Mouse (Mus musculus): Measurements from ENCODE around the gene Trip4. TPM values are rescaled to one million over a fixed set of nuclear protein-coding genes. Genes with fewer than 3 reads are reported as not detected.

The Trip4 gene
- 31.5 and 35.5 TPM in 2 replicates for polyA plus RNA-seq (2015; fragmentation: Nextera tagmentation; extraction: Ambion mirVana)

- H3K36me3 ChIP-seq, result 0 out of 2 replicates have a peak, but pooled peaks cover 4% of the 10 kb centered on the region
- peak; percentile 99 for ATAC-seq (ENCODE audit: low read depth)
- WGBS, result under 1% methylated on average over 38 of the region's 38 CpGs
Observed at GRCm38 (mm10) chr9:65908394-65909300, at the start of gene Trip4, which contains the start of gene Csnk1g1. Gene Trip4 (minus strand): TSS chr9:65908794. Gene Csnk1g1 (plus strand): TSS chr9:65908924.

DNA sequence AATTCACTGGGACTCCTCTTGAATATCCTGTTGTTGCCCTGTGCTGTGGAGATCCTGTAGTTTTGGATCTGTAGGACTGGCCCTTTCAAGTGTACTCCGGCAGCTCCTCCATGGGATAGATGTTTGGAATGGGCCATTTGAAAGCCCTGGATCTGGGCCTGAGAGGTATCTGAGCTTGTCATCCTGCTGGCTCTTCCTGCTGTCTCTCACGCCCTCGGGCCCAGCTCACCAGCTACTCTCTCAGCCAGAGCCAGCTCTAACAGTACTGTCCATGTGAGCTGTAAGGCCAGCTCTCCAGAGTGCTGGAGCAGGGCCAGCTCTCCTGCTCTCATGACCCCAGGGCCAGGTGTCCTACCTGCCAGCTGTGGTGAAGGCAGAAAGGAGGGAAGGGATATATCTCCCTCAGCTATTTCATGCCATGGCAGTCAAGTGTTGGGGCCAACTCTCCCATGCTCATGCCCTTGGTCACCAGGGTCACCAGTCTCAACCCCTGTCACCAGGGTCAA, 42.5 kb upstream of the Trip4 start:
- H3K4me3 ChIP-seq, result no peak overlapping the region
- no peaks in the 10 kb centered on the region for H3K27me3 ChIP-seq
- 89% methylated on average over 3 of the region's 3 CpGs for WGBS
- ATAC-seq (ENCODE audit: low read depth), result no peak
- no peak overlapping the region for H3K27ac ChIP-seq (replicated peaks)
- no peak overlapping the region for H3K9ac ChIP-seq
- no peaks in the 10 kb centered on the region for H3K4me1 ChIP-seq (replicated peaks)
- 0 out of 2 replicates have a peak, but pooled peaks cover 4% of the 10 kb centered on the region for H3K36me3 ChIP-seq
- no peak overlapping the region for H3K4me2 ChIP-seq
- H3K9me3 ChIP-seq, result no peaks in the 10 kb centered on the region

More at GRCm38 (mm10) chr9:65908394-65909300, at the start of gene Trip4, which contains the start of gene Csnk1g1:
- H3K27ac ChIP-seq (replicated peaks), result peak within 1 kb of the TSS; percentile 90
- H3K4me2 ChIP-seq, result peak within 1 kb of the TSS; percentile 89
- no peaks in the 10 kb centered on the region for H3K27me3 ChIP-seq
- H3K4me3 ChIP-seq, result peak within 1 kb of the TSS; percentile 84
- H3K9me3 ChIP-seq, result no peaks in the 10 kb centered on the region
- peak within 1 kb of the TSS; percentile 87 for H3K9ac ChIP-seq
- peaks cover 19% of the 10 kb centered on the region for H3K4me1 ChIP-seq (replicated peaks)

- Histone ChIP-seq H3K9me3 (no peaks in the 10 kb centered on the region), H3K4me1 (replicated peaks) (no peaks in the 10 kb centered on the region), H3K27me3 (no peaks in the 10 kb centered on the region), H3K9ac (no peak overlapping the region), H3K4me2 (no peak overlapping the region), H3K4me3 (no peak overlapping the region), H3K27ac (replicated peaks) (no peak overlapping the region), H3K36me3 (no peaks in the 10 kb centered on the region)
- ATAC-seq (ENCODE audit: low read depth), result no peak
- WGBS, result 80% methylated on average over 2 of the region's 2 CpGs
Observed at GRCm38 (mm10) chr9:65937566-65937965, 29.0 kb upstream of the Trip4 start.

DNA sequence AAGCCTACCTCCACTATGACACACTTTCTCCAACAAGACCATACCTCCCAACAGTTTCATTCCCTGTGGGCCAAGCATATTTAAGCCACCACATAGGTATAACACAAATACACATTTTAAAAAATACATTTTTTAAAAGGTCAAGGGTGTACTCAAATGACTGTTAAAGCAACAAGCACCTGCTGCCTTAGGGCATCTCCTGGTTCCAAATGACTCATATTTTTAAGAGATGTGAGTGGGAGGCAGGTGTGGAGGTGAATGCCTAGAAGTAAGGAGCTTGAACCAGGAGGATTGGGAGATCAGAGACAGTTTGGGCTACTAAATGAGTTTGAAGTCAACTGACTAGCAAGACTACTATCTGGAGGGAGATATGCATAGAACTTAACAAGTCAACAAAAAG, 21.2 kb upstream of the Trip4 start:
- Histone ChIP-seq H3K9ac (no peak overlapping the region), H3K36me3 (no peaks in the 10 kb centered on the region), H3K9me3 (no peaks in the 10 kb centered on the region), H3K27ac (replicated peaks) (no peak overlapping the region), H3K4me3 (no peak overlapping the region), H3K4me1 (replicated peaks) (no peaks in the 10 kb centered on the region), H3K4me2 (no peak overlapping the region), H3K27me3 (no peaks in the 10 kb centered on the region)
- ATAC-seq (ENCODE audit: low read depth), result no peak

- no peaks in the 10 kb centered on the region for H3K4me1 ChIP-seq (replicated peaks)
- no peaks in the 10 kb centered on the region for H3K36me3 ChIP-seq
- H3K9me3 ChIP-seq, result no peaks in the 10 kb centered on the region
- no peak for ATAC-seq (ENCODE audit: low read depth)
- no peaks in the 10 kb centered on the region for H3K27me3 ChIP-seq
- H3K4me2 ChIP-seq, result no peak overlapping the region
- no peak overlapping the region for H3K9ac ChIP-seq
- no peak overlapping the region for H3K27ac ChIP-seq (replicated peaks)
- H3K4me3 ChIP-seq, result no peak overlapping the region
Observed at GRCm38 (mm10) chr9:65928456-65928855, 19.9 kb upstream of the Trip4 start.

GRCm38 (mm10) chr9:65917015-65917414, 8.4 kb upstream of the Trip4 start:
- H3K9me3 ChIP-seq, result no peaks in the 10 kb centered on the region

DNA sequence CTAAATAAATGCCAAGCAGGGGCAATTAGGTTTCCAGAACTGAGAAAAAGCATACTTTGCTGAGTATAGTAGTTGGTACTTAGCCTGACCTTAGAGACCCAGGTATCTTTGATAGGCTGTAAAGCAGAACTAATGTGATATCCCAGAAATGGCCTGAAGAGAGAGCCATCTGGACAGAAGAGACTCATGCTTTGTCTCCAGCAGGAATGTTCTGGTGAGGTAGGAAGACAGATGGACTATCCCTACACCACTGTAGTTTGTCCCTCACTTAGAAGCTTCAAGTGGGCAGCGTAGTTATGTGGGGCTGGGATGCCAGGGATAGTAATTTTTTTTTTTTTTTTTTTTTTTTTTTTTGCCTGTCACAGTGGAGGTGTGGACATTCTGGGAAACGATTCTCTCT, 5.4 kb upstream of the Trip4 start:
- 71% methylated on average over 2 of the region's 2 CpGs for WGBS
- Histone ChIP-seq H3K4me3 (no peak overlapping the region), H3K27ac (replicated peaks) (no peak overlapping the region), H3K4me1 (replicated peaks) (peaks cover 11% of the 10 kb centered on the region), H3K36me3 (no peaks in the 10 kb centered on the region), H3K27me3 (no peaks in the 10 kb centered on the region), H3K4me2 (no peak overlapping the region), H3K9ac (no peak overlapping the region), H3K9me3 (no peaks in the 10 kb centered on the region)
- ATAC-seq (ENCODE audit: low read depth), result no peak

More at GRCm38 (mm10) chr9:65917015-65917414, 8.4 kb upstream of the Trip4 start:
- no peak overlapping the region for H3K9ac ChIP-seq
- H3K4me1 ChIP-seq (replicated peaks), result no peaks in the 10 kb centered on the region
- H3K27me3 ChIP-seq, result no peaks in the 10 kb centered on the region
- H3K4me2 ChIP-seq, result no peak overlapping the region
- WGBS, result 86% methylated on average over 1 of the region's 1 CpGs
- ATAC-seq (ENCODE audit: low read depth), result no peak
- no peak overlapping the region for H3K27ac ChIP-seq (replicated peaks)
- H3K36me3 ChIP-seq, result no peaks in the 10 kb centered on the region
- no peak overlapping the region for H3K4me3 ChIP-seq

DNA sequence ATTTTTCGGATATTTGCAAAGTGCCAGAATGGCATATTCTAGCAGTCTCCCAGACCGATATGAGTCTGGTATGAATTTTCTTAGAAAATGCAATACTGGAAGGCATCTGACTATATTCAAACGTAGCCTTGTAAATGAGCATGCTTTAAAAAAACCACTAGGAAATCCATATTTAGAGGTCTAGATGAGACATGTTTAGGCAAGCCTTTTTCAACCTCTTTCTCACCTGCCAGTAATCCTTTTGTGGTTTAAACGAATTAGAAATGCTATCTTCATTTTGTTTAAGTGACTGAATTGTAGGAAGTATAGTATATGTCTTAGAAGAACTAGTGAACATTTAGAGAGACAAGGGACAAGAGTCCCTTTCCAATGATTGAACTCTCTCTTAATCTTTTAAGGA, 1.2 kb upstream of the Trip4 start:
- H3K27ac ChIP-seq (replicated peaks), result peak overlapping the region; percentile 90; the same call in 1 of the 2 replicates
- peak overlapping the region; percentile 89 for H3K4me2 ChIP-seq
- H3K9ac ChIP-seq, result peak overlapping the region; percentile 87
- H3K4me3 ChIP-seq, result peak overlapping the region; percentile 84
- WGBS, result 9% methylated on average over 4 of the region's 4 CpGs
- no peaks in the 10 kb centered on the region for H3K9me3 ChIP-seq
- H3K36me3 ChIP-seq, result 0 out of 2 replicates have a peak, but pooled peaks cover 4% of the 10 kb centered on the region
- ATAC-seq (ENCODE audit: low read depth), result no peak
- H3K27me3 ChIP-seq, result no peaks in the 10 kb centered on the region
- peaks cover 19% of the 10 kb centered on the region for H3K4me1 ChIP-seq (replicated peaks)

- no peaks in the 10 kb centered on the region for H3K9me3 ChIP-seq
- H3K27me3 ChIP-seq, result no peaks in the 10 kb centered on the region
- H3K9ac ChIP-seq, result peak overlapping the region; percentile 87
- peak overlapping the region; percentile 89 for H3K4me2 ChIP-seq
- H3K4me3 ChIP-seq, result peak overlapping the region; percentile 84
- H3K36me3 ChIP-seq, result 0 out of 2 replicates have a peak, but pooled peaks cover 4% of the 10 kb centered on the region
- peaks cover 19% of the 10 kb centered on the region for H3K4me1 ChIP-seq (replicated peaks)
- ATAC-seq (ENCODE audit: low read depth), result peak; percentile 68
- WGBS, result under 1% methylated on average over 34 of the region's 34 CpGs
- H3K27ac ChIP-seq (replicated peaks), result peak overlapping the region; percentile 90
Observed at GRCm38 (mm10) chr9:65909301-65909801, 757 bp upstream of the Trip4 start.

- no peak for ATAC-seq (ENCODE audit: low read depth)
- no peaks in the 10 kb centered on the region for H3K9me3 ChIP-seq
- no peak overlapping the region for H3K4me2 ChIP-seq
- no peak overlapping the region for H3K27ac ChIP-seq (replicated peaks)
- H3K36me3 ChIP-seq, result 0 out of 2 replicates have a peak, but pooled peaks cover 4% of the 10 kb centered on the region
- peaks cover 8% of the 10 kb centered on the region for H3K4me1 ChIP-seq (replicated peaks)
- no peak overlapping the region for H3K9ac ChIP-seq
- no peak overlapping the region for H3K4me3 ChIP-seq
- no peaks in the 10 kb centered on the region for H3K27me3 ChIP-seq
Observed at GRCm38 (mm10) chr9:65903419-65903818, 5.2 kb downstream of the Trip4 start.

- 92% methylated on average over 3 of the region's 3 CpGs for WGBS
- no peaks in the 10 kb centered on the region for H3K9me3 ChIP-seq
- H3K27me3 ChIP-seq, result no peaks in the 10 kb centered on the region
- H3K27ac ChIP-seq (replicated peaks), result no peak overlapping the region
- H3K36me3 ChIP-seq, result 0 out of 2 replicates have a peak, but pooled peaks cover 4% of the 10 kb centered on the region
- H3K4me2 ChIP-seq, result no peak overlapping the region
- no peak overlapping the region for H3K9ac ChIP-seq
- ATAC-seq (ENCODE audit: low read depth), result no peak
- H3K4me3 ChIP-seq, result no peak overlapping the region
- H3K4me1 ChIP-seq (replicated peaks), result peaks cover 6% of the 10 kb centered on the region
Observed at GRCm38 (mm10) chr9:65902879-65903278, 5.7 kb downstream of the Trip4 start.

DNA sequence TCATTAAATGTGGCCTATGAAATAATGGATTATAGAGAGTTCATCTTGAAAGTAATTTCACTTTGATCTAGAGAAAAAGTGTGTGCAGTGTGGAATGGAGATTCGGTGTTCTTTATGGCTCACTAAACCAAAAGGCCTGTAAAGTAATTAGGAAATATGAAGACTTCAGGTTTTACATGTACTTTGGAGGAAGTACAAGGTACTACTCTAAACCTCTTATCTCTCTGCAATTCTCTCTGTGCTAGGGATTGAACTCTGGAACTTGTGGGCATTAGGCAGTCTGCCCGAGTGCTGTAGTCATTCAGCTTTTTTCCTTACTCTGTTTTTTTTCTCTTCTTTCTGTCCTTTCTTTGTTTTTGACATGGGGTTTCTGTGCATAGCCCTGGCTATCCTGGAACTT, 11.6 kb downstream of the Trip4 start:
- Histone ChIP-seq H3K27me3 (no peaks in the 10 kb centered on the region), H3K9ac (no peak overlapping the region), H3K4me1 (replicated peaks) (no peaks in the 10 kb centered on the region), H3K9me3 (no peaks in the 10 kb centered on the region), H3K36me3 (peaks cover 23% of the 10 kb centered on the region), H3K27ac (replicated peaks) (no peak overlapping the region), H3K4me2 (no peak overlapping the region), H3K4me3 (no peak overlapping the region)
- ATAC-seq (ENCODE audit: low read depth), result no peak
- WGBS, result 91% methylated on average over 2 of the region's 2 CpGs
